Mouse (Mus musculus): ENCODE results near the gene Brd3. TPM values are rescaled to one million over a fixed set of nuclear protein-coding genes. Genes with fewer than 3 reads are reported as not detected.
A peak's percentile ranks its signal among the peaks of the same experiment; 100 is the strongest.

The Brd3 gene
- total RNA-seq, 2 experiments from 2014 or later: 43.6 to 52.2 TPM

GRCm38 (mm10) chr2:27479821-27480220, 27.6 kb downstream of the Brd3 start:
- intact Hi-C loops (cut with DNase I): no loop called here
- TF ChIP-seq CTCF (IDR thresholded peaks at IDR 0.05): no peak
- H3K4me3 ChIP-seq: no peak overlapping the region
- DNase-seq (ENCODE audit: extremely low spot score in 1 of 2, low spot score in 2 of 2): no peak
- H3K27ac ChIP-seq: no peak overlapping the region

- no peak for TF ChIP-seq CTCF (IDR thresholded peaks at IDR 0.05)
- Histone ChIP-seq H3K27ac (peak overlapping the region; percentile 93), H3K4me3 (peak overlapping the region; percentile 93)
- intact Hi-C loops (cut with DNase I): no loop called here
- DNase-seq (ENCODE audit: extremely low spot score in 1 of 2, low spot score in 2 of 2): no peak
Measured at GRCm38 (mm10) chr2:27476303-27477192, 30.9 kb downstream of the Brd3 start.

- intact Hi-C loops (cut with DNase I): loop anchor here (1.0 to 2.0 kb wide), 2 partner anchors 33 to 39 kb away; partner anchors contain the start of gene Brd3os
- no peak for TF ChIP-seq CTCF (IDR thresholded peaks at IDR 0.05)
- Histone ChIP-seq H3K27ac (peak overlapping the region; percentile 93), H3K4me3 (peak overlapping the region; percentile 93)
- peak; percentile 91 to 92 for DNase-seq (ENCODE audit: extremely low spot score in 1 of 2, low spot score in 2 of 2)
Measured at GRCm38 (mm10) chr2:27475495-27476302, 31.8 kb downstream of the Brd3 start.

- DNase-seq (ENCODE audit: extremely low spot score in 1 of 2, low spot score in 2 of 2): peak in 1 of 2 experiments; percentile 42
- intact Hi-C loops (cut with DNase I): loop anchor here (1.0 to 2.0 kb wide), 2 partner anchors 32 to 39 kb away; partner anchors contain the start of gene Brd3os
- Histone ChIP-seq H3K27ac (peak overlapping the region; percentile 79), H3K4me3 (peak overlapping the region; percentile 93)
- TF ChIP-seq CTCF (IDR thresholded peaks at IDR 0.05): no peak
Measured at GRCm38 (mm10) chr2:27474621-27475484, 32.6 kb downstream of the Brd3 start.

- no peak for TF ChIP-seq CTCF (IDR thresholded peaks at IDR 0.05)
- intact Hi-C loops (cut with DNase I): loop anchor here (2.0 kb wide), 1 partner anchor 31 kb away; the partner anchor contains the start of gene Brd3os
- H3K27ac ChIP-seq: no peak overlapping the region
- peak overlapping the region; percentile 93 for H3K4me3 ChIP-seq
- DNase-seq (ENCODE audit: extremely low spot score in 1 of 2, low spot score in 2 of 2): no peak
Measured at GRCm38 (mm10) chr2:27473911-27474310, 33.6 kb downstream of the Brd3 start.

- Histone ChIP-seq H3K27ac (no peak overlapping the region), H3K4me3 (no peak overlapping the region)
- intact Hi-C loops (cut with DNase I): no loop called here
- TF ChIP-seq CTCF (IDR thresholded peaks at IDR 0.05): no peak
- DNase-seq (ENCODE audit: extremely low spot score in 1 of 2, low spot score in 2 of 2): no peak
Measured at GRCm38 (mm10) chr2:27473061-27473765, 34.2 kb downstream of the Brd3 start.

GRCm38 (mm10) chr2:27471170-27471584, 36.3 kb downstream of the Brd3 start:
- no peak for TF ChIP-seq CTCF (IDR thresholded peaks at IDR 0.05)
- Histone ChIP-seq H3K27ac (no peak overlapping the region), H3K4me3 (no peak overlapping the region)
- no peak for DNase-seq (ENCODE audit: extremely low spot score in 1 of 2, low spot score in 2 of 2)
- intact Hi-C loops (cut with DNase I): no loop called here

- no peak overlapping the region for H3K4me3 ChIP-seq
- no peak for TF ChIP-seq CTCF (IDR thresholded peaks at IDR 0.05)
- intact Hi-C loops (cut with DNase I): no loop called here
Measured at GRCm38 (mm10) chr2:27470535-27470934, 36.9 kb downstream of the Brd3 start.

GRCm38 (mm10) chr2:27469991-27470355, 37.5 kb downstream of the Brd3 start:
- intact Hi-C loops (cut with DNase I): no loop called here
- Histone ChIP-seq H3K4me3 (no peak overlapping the region), H3K27ac (no peak overlapping the region)
- TF ChIP-seq CTCF (IDR thresholded peaks at IDR 0.05): no peak
- no peak for DNase-seq (ENCODE audit: extremely low spot score in 1 of 2, low spot score in 2 of 2)

More at GRCm38 (mm10) chr2:27470535-27470934, 36.9 kb downstream of the Brd3 start:
- DNase-seq (ENCODE audit: extremely low spot score in 1 of 2, low spot score in 2 of 2): no peak
- no peak overlapping the region for H3K27ac ChIP-seq

- intact Hi-C loops (cut with DNase I): no loop called here
- TF ChIP-seq CTCF (IDR thresholded peaks at IDR 0.05): no peak
- Histone ChIP-seq H3K4me3 (no peak overlapping the region), H3K27ac (no peak overlapping the region)
- DNase-seq (ENCODE audit: extremely low spot score in 1 of 2, low spot score in 2 of 2): no peak
Measured at GRCm38 (mm10) chr2:27469292-27469990, 38.0 kb downstream of the Brd3 start.
